In genomic region chr8:106932376-106933065, GRCm38 (mm10) we compare ENCODE assay signal across 8 mouse cellular contexts. TPM values are rescaled to one million over a fixed set of nuclear protein-coding genes. Genes with fewer than 3 reads are reported as not detected.
A peak's percentile ranks its signal among the peaks of the same experiment; 100 is the strongest.
DNase-seq lines count a peak whose midpoint lies in the region.

No protein-coding gene starts in this region.

- DNase-seq in heart, adult 18-20 months = peak; percentile 30 to 54
- no peak for DNase-seq in heart, adult 8-10 months (ENCODE audit: low spot score)
- DNase-seq in cerebellum, adult 9-11 months = peak; percentile 31
- DNase-seq in heart, adult 9 months (ENCODE audit: low spot score in 2 of 2) = peak; percentile 19 to 31
- peak; percentile 72 for DNase-seq in kidney, adult 9 months
- peak; percentile 22 for DNase-seq in lung, postnatal 10 days
- DNase-seq in testis, postnatal 14 days (ENCODE audit: low spot score) = peak; percentile 51
- DNase-seq in ovary, postnatal 14 days (ENCODE audit: low spot score) = no peak

RNA-seq across cellular contexts. Expression of gene Sntb2, which starts 3.0 kb away (rescaled TPM):
- 1 to 10 TPM; 9.6 to 9.7 TPM for total RNA-seq in heart, adult 18-20 months (2021)
- 10 to 100 TPM; 10.6 to 11.6 (median 11.3) TPM for total RNA-seq in heart, adult 8-10 months (2022)

RNA-seq across cellular contexts. Expression of gene Utp4, which starts 39.1 kb away (rescaled TPM):
- total RNA-seq in heart, adult 18-20 months (2021) = 10 to 100 TPM; 21.4 to 22.7 TPM
- total RNA-seq in heart, adult 8-10 months (2022) = 10 to 100 TPM; 20.2 to 23.0 (median 21.6) TPM

Comparison
In these comparisons a context has a peak if more than half of its experiments do, and no peak if none do; other contexts are left out.
1. DNase-seq: peak in heart, adult 18-20 months (2 of 2), cerebellum, adult 9-11 months (single experiment), heart, adult 9 months (2 of 2), kidney, adult 9 months (single experiment), lung, postnatal 10 days (single experiment) and testis, postnatal 14 days (single experiment); none in heart, adult 8-10 months (single experiment) and ovary, postnatal 14 days (single experiment).